ENCODE assay signal across 18 mouse cellular contexts in genomic region chr17:71489703-71490461, GRCm38 (mm10). TPM values are rescaled to one million over a fixed set of nuclear protein-coding genes. Genes with fewer than 3 reads are reported as not detected.
DNase-seq lines count a peak whose midpoint lies in the region; ATAC-seq and TF ChIP-seq lines count a peak whose summit lies in the region.
"Had no signal": no experiment of that assay in that cellular context is flagged by ENCODE, and none has a peak within 500 bp of the region (broad histone marks: within the 10 kb centered on the region; RNA-seq: fewer than 3 reads in every experiment).

No protein-coding gene starts in this region.

- no peaks in the 10 kb centered on the region for H3K27me3 ChIP-seq in liver, embryonic 15.5 days
- H3K27me3 ChIP-seq: embryonic facial prominence, embryonic 13.5 days; heart, embryonic 13.5 days; limb, embryonic 15.5 days; midbrain, embryonic 12.5 days had no signal

- H3K36me3 ChIP-seq in liver, embryonic 15.5 days (replicated peaks) = peaks cover 7% of the 10 kb centered on the region
- H3K36me3 ChIP-seq: limb, embryonic 15.5 days had no signal

- H3K4me2 ChIP-seq in liver, embryonic 15.5 days = no peak overlapping the region
- H3K4me2 ChIP-seq: embryonic facial prominence, embryonic 13.5 days; heart, embryonic 13.5 days; limb, embryonic 15.5 days; midbrain, embryonic 12.5 days had no signal

- peak; percentile 25 for DNase-seq in lung, postnatal 25 days (ENCODE audit: low spot score)
- DNase-seq in lung, adult 18-20 months = no peak
- DNase-seq in naive thymus-derived CD4-positive, alpha-beta T cell, adult 2 months (ENCODE audit: low read depth) = peak; percentile 43
- DNase-seq in cerebellum, postnatal 4 days (ENCODE audit: low spot score in 2 of 2) = no peak
- DNase-seq in thymus, postnatal 36 days = no peak
- no peak for DNase-seq in kidney, postnatal 10 days
- DNase-seq: adrenal gland, postnatal 14 days; cerebellum, postnatal 36 days; gastrocnemius, postnatal 36 days; right cerebral cortex, postnatal 14 days had no signal

- TF ChIP-seq POLR2A in bone marrow macrophage, adult 2 months (IDR thresholded peaks at IDR 0.05; ENCODE audit: borderline replicate concordance, low read depth, low read length) = no peak

- ATAC-seq in liver, embryonic 15.5 days (ENCODE audit: insufficient read depth) = peak; percentile 43

- peaks cover 18% of the 10 kb centered on the region for H3K4me1 ChIP-seq in bone marrow macrophage, adult 2 months (ENCODE audit: control insufficient read depth, insufficient read depth, low read length)
- peaks cover 49% of the 10 kb centered on the region for H3K4me1 ChIP-seq in liver, embryonic 15.5 days (replicated peaks)
- H3K4me1 ChIP-seq: midbrain, embryonic 12.5 days had no signal

- H3K9ac ChIP-seq in liver, embryonic 15.5 days = no peak overlapping the region
- H3K9ac ChIP-seq: embryonic facial prominence, embryonic 13.5 days; heart, embryonic 13.5 days; limb, embryonic 15.5 days; midbrain, embryonic 12.5 days had no signal

- WGBS in liver, embryonic 15.5 days (ENCODE audit: insufficient replicate concordance) = 47% methylated on average over 9 of the region's 9 CpGs

- no peaks in the 10 kb centered on the region for H3K9me3 ChIP-seq in liver, embryonic 15.5 days (replicated peaks)
- H3K9me3 ChIP-seq: embryonic facial prominence, embryonic 13.5 days; heart, embryonic 13.5 days; hindbrain, embryonic 10.5 days; limb, embryonic 15.5 days; midbrain, embryonic 12.5 days had no signal

- peak overlapping the region; percentile 87 for H3K27ac ChIP-seq in bone marrow macrophage, adult 2 months (ENCODE audit: insufficient read depth, low read depth, low read length)
- H3K27ac ChIP-seq in liver, embryonic 15.5 days (replicated peaks) = peak overlapping the region; percentile 79
- H3K27ac ChIP-seq: embryonic facial prominence, embryonic 13.5 days; heart, embryonic 13.5 days; hindbrain, embryonic 10.5 days; layer of hippocampus, adult 2 months; limb, embryonic 15.5 days; midbrain, embryonic 12.5 days had no signal

- H3K4me3 ChIP-seq in bone marrow macrophage, adult 2 months (ENCODE audit: insufficient read depth, low read length) = no peak overlapping the region
- no peak overlapping the region for H3K4me3 ChIP-seq in liver, embryonic 15.5 days (replicated peaks)
- H3K4me3 ChIP-seq: embryonic facial prominence, embryonic 13.5 days; heart, embryonic 13.5 days; hindbrain, embryonic 10.5 days; layer of hippocampus, adult 2 months; limb, embryonic 15.5 days; midbrain, embryonic 12.5 days had no signal

- no peak for TF ChIP-seq CTCF in bone marrow macrophage, adult 2 months (IDR thresholded peaks at IDR 0.05; ENCODE audit: low read depth, low read length)

RNA-seq across cellular contexts. Expression of gene Smchd1, which starts 14.7 kb away (rescaled TPM):
- polyA plus RNA-seq in bone marrow macrophage, adult 2 months (2012; ENCODE audit: insufficient read depth, insufficient read length, missing spikeins) = 56.9 and 67.7 TPM in 2 replicates
- polyA plus RNA-seq in liver, embryonic 15.5 days (2015; fragmentation: Nextera tagmentation; extraction: Ambion mirVana) = 28.6 and 30.6 TPM in 2 replicates

RNA-seq across cellular contexts. Expression of gene Gm4707, which starts 30.2 kb away (rescaled TPM):
- polyA plus RNA-seq in bone marrow macrophage, adult 2 months (2012; ENCODE audit: insufficient read depth, insufficient read length, missing spikeins) = 1.9 and 3.2 TPM in 2 replicates
- 1.3 and 1.5 TPM in 2 replicates for polyA plus RNA-seq in liver, embryonic 15.5 days (2015; fragmentation: Nextera tagmentation; extraction: Ambion mirVana)

RNA-seq across cellular contexts. Expression of gene Ndc80, which starts 36.8 kb away (rescaled TPM):
- polyA plus RNA-seq in bone marrow macrophage, adult 2 months (2012; ENCODE audit: insufficient read depth, insufficient read length, missing spikeins) = 34.5 and 37.8 TPM in 2 replicates
- polyA plus RNA-seq in liver, embryonic 15.5 days (2015; fragmentation: Nextera tagmentation; extraction: Ambion mirVana) = 31.5 and 32.2 TPM in 2 replicates

Comparison
In these comparisons a context has a peak if more than half of its experiments do, and no peak if none do; other contexts are left out.
1. DNase-seq: peak in lung, postnatal 25 days (single experiment) and naive thymus-derived CD4-positive, alpha-beta T cell, adult 2 months (single experiment); none in lung, adult 18-20 months (0 of 2), cerebellum, postnatal 4 days (0 of 2), thymus, postnatal 36 days (0 of 2) and kidney, postnatal 10 days (single experiment).